Mouse (Mus musculus) skeletal muscle tissue, postnatal 0 days (tissue): Measurements from ENCODE around the gene Babam2. TPM values are rescaled to one million over a fixed set of nuclear protein-coding genes. Genes with fewer than 3 reads are reported as not detected.

Experiments used
- microRNA-seq, 2 experiments: library from miRNA; unstranded; fragments of <30 nt; microRNA quantifications; one replicate each; pipeline ENCODE4; 2016
- polyA plus RNA-seq: library from polyadenylated mRNA; unstranded; fragments of >200 nt; fragmentation: Nextera tagmentation; extraction: Ambion mirVana; gene quantifications from 2 replicates; pipeline ENCODE4 v1.2.1, GENCODE M21; 2015

Babam2 gene
- 42.2 and 45.6 TPM in 2 replicates for polyA plus RNA-seq

DNA sequence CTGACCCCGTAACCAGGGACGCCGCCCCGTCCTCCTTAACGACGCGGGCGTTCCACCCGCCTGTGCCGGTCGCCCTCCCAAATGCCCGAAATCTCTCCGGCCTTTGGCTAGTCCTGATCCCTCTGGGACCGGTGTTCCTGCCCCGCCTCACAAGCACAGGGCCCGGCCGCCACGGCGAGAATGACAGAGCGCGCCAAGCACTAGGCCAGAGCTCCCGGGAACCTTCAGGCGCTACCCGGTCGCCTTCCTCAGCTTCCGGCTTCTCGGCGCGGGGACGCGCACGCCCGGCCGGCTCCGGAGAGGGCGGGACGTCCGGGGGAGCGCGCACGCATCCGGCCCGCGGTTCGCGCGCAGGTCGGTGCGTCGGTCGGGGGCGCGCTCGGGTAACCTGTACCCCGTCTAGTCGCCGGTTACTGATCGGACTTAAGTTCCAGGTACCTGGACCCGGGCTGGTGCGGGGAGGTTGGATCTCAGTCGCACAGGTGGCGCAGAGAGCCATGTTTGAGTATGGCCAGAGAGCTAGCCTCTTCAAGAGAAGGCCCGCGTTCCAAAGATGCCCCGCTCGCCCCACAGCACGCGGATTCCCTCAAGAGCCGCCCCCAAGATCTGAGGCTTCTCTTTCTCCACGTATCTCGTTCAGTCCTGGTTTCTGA lies at the start of gene Babam2:
Gene Babam2, plus strand, starts transcription at position 41 of the 653 bp plus-strand sequence.

DNA sequence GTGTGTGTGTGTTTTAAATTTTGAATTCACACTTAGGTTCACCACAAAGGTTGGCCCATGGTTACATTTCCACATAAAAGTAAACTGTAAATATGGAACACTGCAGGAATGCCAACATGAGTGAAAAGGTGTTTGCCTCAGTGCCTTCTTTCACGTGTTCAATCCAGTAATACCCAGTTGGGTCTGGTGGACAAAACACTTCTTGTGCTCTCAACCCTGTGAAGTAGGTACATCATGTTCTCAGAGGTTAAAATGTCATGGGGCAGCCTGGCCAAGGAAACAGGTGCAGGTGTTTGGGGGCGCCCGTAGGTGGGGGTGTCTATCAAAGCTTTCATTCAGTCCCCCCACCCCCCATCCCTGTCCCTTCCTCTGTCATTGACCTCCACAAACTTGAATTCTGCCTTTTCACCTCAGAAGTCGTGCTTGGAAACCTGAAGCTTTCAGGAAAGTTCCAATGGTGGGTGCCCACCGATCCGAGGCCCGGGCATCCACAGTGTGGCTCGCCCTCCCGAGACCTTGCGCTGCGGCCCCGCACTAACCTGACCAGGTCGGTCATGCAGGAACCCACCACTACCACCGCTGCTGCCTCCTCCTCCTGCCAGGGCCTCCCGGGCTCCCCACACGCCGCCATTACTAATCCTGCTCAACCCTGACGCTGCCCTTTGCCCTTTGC lies 377 bp upstream of the Babam2 start, which contains the start of gene Rbks:
Gene Rbks, minus strand, starts transcription at position 657 of the 673 bp plus-strand sequence.

Small RNAs within 50 kb of the gene (microRNA-seq; reads per million reads assigned to microRNA genes)
- gene Mir3473e, result 0 reads per million in 2 experiments

Other genes with a start within 250 kb of the Babam2 start
- 15.9 and 17.5 TPM in 2 replicates for gene Zfp512, start 245.3 kb upstream of the Babam2 start, polyA plus RNA-seq
- gene 4930548H24Rik, start 211.9 kb upstream of the Babam2 start, polyA plus RNA-seq, result not detected in 2 replicates
- 20.9 and 25.3 TPM in 2 replicates for gene Gpn1, start 202.9 kb upstream of the Babam2 start, polyA plus RNA-seq
- gene Slc4a1ap, start 170.7 kb upstream of the Babam2 start, polyA plus RNA-seq, result 16.9 and 17.6 TPM in 2 replicates
- 10.6 and 11.8 TPM in 2 replicates for gene Supt7l, start 169.9 kb upstream of the Babam2 start, polyA plus RNA-seq
- 471 and 480 TPM in 2 replicates for gene Mrpl33, start 100.7 kb upstream of the Babam2 start, polyA plus RNA-seq
- 2.3 and 5.0 TPM in 2 replicates for gene Rbks, start 57 bp upstream of the Babam2 start, polyA plus RNA-seq